Mouse (Mus musculus) layer of hippocampus, postnatal 36 days (tissue): ENCODE data around the gene Arcn1. TPM values are rescaled to one million over a fixed set of nuclear protein-coding genes. Genes with fewer than 3 reads are reported as not detected.

Source experiments
- DNase-seq, 2 experiments: peaks; one replicate each; pipeline ENCODE4 v3.0.0; 2022
- total RNA-seq, 2 experiments: library from RNA; stranded (reverse); gene quantifications; 2 replicates each; pipeline ENCODE4 v1.2.3; 2021

Arcn1 gene
- total RNA-seq, 2 experiments from 2014 or later: 104 to 112 TPM

GRCm38 (mm10) chr9:44740663-44741192, 26.9 kb downstream of the Arcn1 start:
- no peak for DNase-seq

- DNase-seq: no peak
These were observed 30.2 kb downstream of the Arcn1 start for GRCm38 (mm10) chr9:44737240-44737949.

GRCm38 (mm10) chr9:44736301-44736700, 31.3 kb downstream of the Arcn1 start:
- DNase-seq: no peak

GRCm38 (mm10) chr9:44735886-44736285, 31.8 kb downstream of the Arcn1 start:
- DNase-seq: no peak

GRCm38 (mm10) chr9:44734524-44735494, 32.8 kb downstream of the Arcn1 start, which contains the start of gene Phldb1:
Gene Phldb1, minus strand, starts transcription at chr9:44735198.
- DNase-seq: peak in 1 of 2 experiments; percentile 63

- DNase-seq: peak; percentile 66 to 72
These were observed 33.7 kb downstream of the Arcn1 start for GRCm38 (mm10) chr9:44733671-44734523.

- DNase-seq: no peak
These were observed 34.6 kb downstream of the Arcn1 start for GRCm38 (mm10) chr9:44732921-44733530.

GRCm38 (mm10) chr9:44732130-44732549, 35.5 kb downstream of the Arcn1 start:
- no peak for DNase-seq

- DNase-seq: no peak
These were observed 40.2 kb downstream of the Arcn1 start for GRCm38 (mm10) chr9:44727441-44727840.

- no peak for DNase-seq
These were observed 41.1 kb downstream of the Arcn1 start for GRCm38 (mm10) chr9:44726431-44727146.

- no peak for DNase-seq
These were observed 43.0 kb downstream of the Arcn1 start for GRCm38 (mm10) chr9:44724665-44725064.

- no peak for DNase-seq
These were observed 43.4 kb downstream of the Arcn1 start for GRCm38 (mm10) chr9:44724223-44724622.

- DNase-seq: no peak
These were observed 44.1 kb downstream of the Arcn1 start for GRCm38 (mm10) chr9:44723521-44724041.

- DNase-seq: no peak
These were observed 44.6 kb downstream of the Arcn1 start for GRCm38 (mm10) chr9:44723008-44723407.

GRCm38 (mm10) chr9:44722575-44722974, 45.1 kb downstream of the Arcn1 start:
- DNase-seq: no peak

GRCm38 (mm10) chr9:44721877-44722186, 45.8 kb downstream of the Arcn1 start:
- no peak for DNase-seq

- DNase-seq: peak; percentile 86 to 87
These were observed 46.3 kb downstream of the Arcn1 start for GRCm38 (mm10) chr9:44721154-44721876.

GRCm38 (mm10) chr9:44720358-44721153, 47.1 kb downstream of the Arcn1 start:
- no peak for DNase-seq
